Mouse (Mus musculus) ES-E14 (cell line): ENCODE data around the gene Olfr273. TPM values are rescaled to one million over a fixed set of nuclear protein-coding genes. Genes with fewer than 3 reads are reported as not detected.
"Not testable (repeated sequence)": the region's sequence is repeated elsewhere in the genome, so short reads cannot be mapped to it uniquely, and the experiment has no call there.

Source experiments
- DNase-seq: peaks from one replicate; pipeline ENCODE4 v3.0.0-alpha.2; 2013; ENCODE audit warnings: low read depth, low spot score
- H3K27ac ChIP-seq: 2 replicates; pipeline ENCODE4 v1.5.1; 2012; ENCODE audit warnings: low read depth, mild to moderate bottlenecking, low read length, moderate library complexity, mixed read lengths; ENCODE audit not compliant: poor library complexity, insufficient read depth, severe bottlenecking
- H3K36me3 ChIP-seq: 2 replicates; pipeline ENCODE4 v1.6.1; 2012; ENCODE audit warnings: mild to moderate bottlenecking, low read length, moderate library complexity, mixed read lengths; ENCODE audit not compliant: control insufficient read depth, poor library complexity, insufficient read depth, severe bottlenecking
- H3K4me1 ChIP-seq, 2 experiments: fragments of 150-350 bp in 1 of 2; sonication (generic) in 1 of 2; 2 replicates each; pipeline ENCODE4 v1.6.1; 2012; ENCODE audit warnings: low read length in 2 of 2, mild to moderate bottlenecking in 1 of 2, mixed read lengths in 1 of 2; ENCODE audit not compliant: control insufficient read depth in 2 of 2, insufficient read depth in 2 of 2, poor library complexity in 1 of 2
- H3K4me3 ChIP-seq, 2 experiments: fragments of 150-350 bp in 1 of 2; sonication (generic) in 1 of 2; 2 replicates each; pipeline ENCODE4 v1.5.1; 2012; ENCODE audit warnings: low read length in 2 of 2, low read depth in 1 of 2, mild to moderate bottlenecking in 1 of 2, mixed read lengths in 1 of 2; ENCODE audit not compliant: insufficient read depth in 1 of 2, poor library complexity in 1 of 2, severe bottlenecking in 1 of 2
- H3K9ac ChIP-seq: 2 replicates; pipeline ENCODE4 v1.6.1; 2012; ENCODE audit warnings: low read depth, mild to moderate bottlenecking, low read length, mixed read lengths; ENCODE audit not compliant: poor library complexity, insufficient read depth, severe bottlenecking
- H3K9me3 ChIP-seq: fragments of 150-350 bp; sonication (generic); 2 replicates; pipeline ENCODE4 v1.6.1; 2012; ENCODE audit warnings: low read depth, mild to moderate bottlenecking, low read length; ENCODE audit not compliant: control insufficient read depth, insufficient read depth
- CHD2 ChIP-seq: IDR thresholded peaks from 2 replicates; pipeline ENCODE4 v1.6.1; 2014; ENCODE audit warnings: mild to moderate bottlenecking, low read depth, low read length, inconsistent platforms
- HCFC1 ChIP-seq: IDR thresholded peaks from 2 replicates; pipeline ENCODE4 v1.6.1; 2012; ENCODE audit warnings: low read length, inconsistent platforms, borderline replicate concordance; ENCODE audit not compliant: insufficient read depth
- MAFK ChIP-seq: IDR thresholded peaks from 2 replicates; pipeline ENCODE4 v1.6.1; 2014; ENCODE audit warnings: mild to moderate bottlenecking, low read depth, low read length, inconsistent platforms; ENCODE audit not compliant: insufficient read depth
- ZC3H11A ChIP-seq: IDR thresholded peaks from 2 replicates; pipeline ENCODE4 v1.6.1; 2012; ENCODE audit warnings: low read depth, mild to moderate bottlenecking, inconsistent platforms, low read length, borderline replicate concordance
- ZNF384 ChIP-seq: IDR thresholded peaks from 2 replicates; pipeline ENCODE4 v1.6.1; 2012; ENCODE audit warnings: low read depth, low read length, inconsistent platforms
- in situ Hi-C, 2 experiments: fragments of 600-800 bp; cut with MboI; formaldehyde crosslinking; loops; one replicate each; pipeline ENCODE4 v1.15.1; 2025; ENCODE audit warnings: low sequenced_read_pairs in 2 of 2, inconsistent platforms in 1 of 2; ENCODE audit not compliant: unreplicated experiment in 2 of 2
- total RNA-seq: library from RNA; depleted of rRNA; stranded (reverse); fragments of 300-350 nt; gene quantifications from 2 replicates; pipeline ENCODE4 v1.2.3, GENCODE M21; 2012; rRNA removed

Gene Olfr273
- not detected in 2 replicates for total RNA-seq

- no peak within 1 kb of the TSS for H3K4me3 ChIP-seq
- H3K4me1 ChIP-seq: no peaks in the 10 kb centered on the region
- no peak for TF ChIP-seq ZC3H11A
- no peak for TF ChIP-seq ZNF384
- no peak for TF ChIP-seq HCFC1
- DNase-seq: no peak
- no peaks in the 10 kb centered on the region for H3K9me3 ChIP-seq
- in situ Hi-C loops: no loop called here
- H3K9ac ChIP-seq: no peak within 1 kb of the TSS
- no peak within 1 kb of the TSS for H3K27ac ChIP-seq
- no peaks in the 10 kb centered on the region for H3K36me3 ChIP-seq
Observed at GRCm38 (mm10) chr4:52859136-52859535, at the start of gene Olfr273. Gene Olfr273 (minus strand): TSS chr4:52859236.

GRCm38 (mm10) chr4:52864156-52864555 lies 5.1 kb upstream of the Olfr273 start:
- in situ Hi-C loops: no loop called here
- no peak for DNase-seq
- TF ChIP-seq MAFK (no peak), ZNF384 (no peak)
- Histone ChIP-seq H3K9ac (no peak overlapping the region), H3K9me3 (no peaks in the 10 kb centered on the region), H3K27ac (no peak overlapping the region), H3K36me3 (no peaks in the 10 kb centered on the region), H3K4me3 (no peak overlapping the region), H3K4me1 (no peaks in the 10 kb centered on the region)

GRCm38 (mm10) chr4:52849672-52850071 lies 9.4 kb downstream of the Olfr273 start:
- DNase-seq: no peak
- no peaks in the 10 kb centered on the region for H3K9me3 ChIP-seq
- peaks cover 0 to 2% of the 10 kb centered on the region in 2 experiments; a peak in 1 of 4 replicates for H3K4me1 ChIP-seq
- no peak overlapping the region for H3K9ac ChIP-seq
- TF ChIP-seq HCFC1 (no peak), ZNF384 (no peak), ZC3H11A (no peak), MAFK (no peak), CHD2 (no peak)
- H3K4me3 ChIP-seq: no peak overlapping the region
- H3K27ac ChIP-seq: no peak overlapping the region
- in situ Hi-C loops: no loop called here
- no peaks in the 10 kb centered on the region for H3K36me3 ChIP-seq

DNA sequence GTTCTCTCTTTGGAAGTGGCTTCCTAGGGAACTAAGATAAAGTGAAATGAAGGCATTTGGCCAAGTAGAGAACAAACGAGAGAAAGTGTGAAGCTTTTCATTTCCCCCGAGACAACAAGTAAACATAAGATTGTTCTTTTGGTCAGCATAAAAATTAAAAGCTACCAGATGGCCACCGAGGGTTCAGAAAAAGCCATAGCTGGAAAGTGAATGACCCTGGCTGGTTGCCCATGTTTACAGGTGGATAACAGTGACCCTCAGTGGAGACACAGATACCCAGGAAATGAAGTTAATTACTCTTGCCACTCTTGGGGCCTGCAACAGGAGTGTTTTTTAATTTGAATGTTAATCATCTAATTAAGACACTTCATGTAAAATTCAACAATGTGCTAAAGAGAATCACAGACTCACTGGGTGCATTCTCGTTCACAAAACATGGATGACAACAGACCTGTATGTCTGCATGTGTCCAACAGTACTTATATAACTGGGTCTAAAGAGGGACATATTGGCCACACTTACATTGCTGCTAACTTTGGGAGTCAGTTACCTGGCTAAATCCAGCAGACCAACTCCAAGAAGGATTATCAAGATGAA lies 9.9 kb downstream of the Olfr273 start:
- no peak overlapping the region for H3K4me3 ChIP-seq
- DNase-seq: no peak
- no peak overlapping the region for H3K27ac ChIP-seq
- no peaks in the 10 kb centered on the region for H3K9me3 ChIP-seq
- H3K4me1 ChIP-seq: peaks cover 0 to 2% of the 10 kb centered on the region in 2 experiments; a peak in 1 of 4 replicates
- H3K9ac ChIP-seq: no peak overlapping the region
- no peaks in the 10 kb centered on the region for H3K36me3 ChIP-seq
- in situ Hi-C loops: no loop called here
- no peak for TF ChIP-seq HCFC1
- TF ChIP-seq ZNF384: no peak
- no peak for TF ChIP-seq ZC3H11A
- no peak for TF ChIP-seq MAFK
- TF ChIP-seq CHD2: no peak

DNA sequence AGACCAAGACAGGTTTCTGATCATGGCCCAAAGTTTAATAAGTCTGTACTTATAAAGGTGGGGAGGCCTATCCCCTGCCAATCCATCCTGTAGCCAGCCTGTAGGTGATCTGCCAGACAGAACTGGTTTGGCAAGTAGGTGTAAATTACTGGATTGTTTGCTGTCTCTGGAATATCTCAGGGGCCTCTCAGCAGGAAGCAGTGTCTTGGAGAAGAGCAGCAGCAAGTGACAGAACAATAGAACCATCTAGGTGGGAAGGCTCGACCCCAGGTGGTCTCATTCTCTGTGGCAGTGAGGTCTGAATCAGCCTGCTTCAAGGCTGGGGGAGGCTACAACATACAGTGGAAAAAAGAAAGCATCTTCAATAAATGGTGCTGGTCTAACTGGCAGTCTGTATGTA lies 13.6 kb downstream of the Olfr273 start:
- H3K4me3 ChIP-seq, H3K9ac ChIP-seq, in situ Hi-C loops, H3K36me3 ChIP-seq, H3K4me1 ChIP-seq, H3K9me3 ChIP-seq, H3K27ac ChIP-seq: not testable (repeated sequence)
- DNase-seq: peak; percentile 37
